Mouse (Mus musculus): ENCODE measurements at regions not wholly inside any gene's neighbourhood (a gene's known extent, or its start where the extent isn't known, plus 50 kb on each side); places are given as distances from the start of the nearest gene placed in this dataset.
"Not testable (repeated sequence)": the region's sequence is repeated elsewhere in the genome, so short reads cannot be mapped to it uniquely, and the experiment has no call there.

GRCm38 (mm10) chr5:118482598-118482997 is 77.9 kb upstream of the Med13l start:
- Histone ChIP-seq H3K9ac (replicated peaks; ENCODE audit: low read depth, low read length) (no peak overlapping the region), H3K4me1 (ENCODE audit: control insufficient read depth, insufficient read depth) (peaks cover 10% of the 10 kb centered on the region), H3K9me3 (replicated peaks; ENCODE audit: control insufficient read depth, low read length) (no peaks in the 10 kb centered on the region), H3K36me3 (replicated peaks; ENCODE audit: control insufficient read depth, insufficient read depth, low read length) (no peaks in the 10 kb centered on the region), H3K4me3 (ENCODE audit: low read depth, low read length) (no peak overlapping the region), H3K27me3 (ENCODE audit: control insufficient read depth, insufficient read depth, low read length) (no peaks in the 10 kb centered on the region), H3K4me2 (ENCODE audit: low read depth, low read length) (0 out of 2 replicates have a peak overlapping the region, but pooled peaks have one; percentile 33), H3K27ac (ENCODE audit: low read depth) (no peak overlapping the region)
- no peak for TF ChIP-seq CTCF (IDR thresholded peaks at IDR 0.05; ENCODE audit: low read depth)
- TF ChIP-seq EP300 (IDR thresholded peaks at IDR 0.05; ENCODE audit: low read depth): no peak
- ATAC-seq (ENCODE audit: insufficient read depth, low read depth) (no peak), DNase-seq (ENCODE audit: low spot score) (no peak)
- WGBS: 51% methylated on average over 7 of the region's 7 CpGs

GRCm38 (mm10) chr5:118483001-118483400 is 77.5 kb upstream of the Med13l start:
- peak; percentile 33 for DNase-seq (ENCODE audit: low spot score)
- H3K4me1 ChIP-seq (ENCODE audit: control insufficient read depth, insufficient read depth): 0 out of 2 replicates have a peak, but pooled peaks cover 8% of the 10 kb centered on the region
- H3K4me2 ChIP-seq (ENCODE audit: low read depth, low read length): peak overlapping the region; percentile 33; the same call in 1 of the 2 replicates
- H3K9ac ChIP-seq (replicated peaks; ENCODE audit: low read depth, low read length): no peak overlapping the region
- no peaks in the 10 kb centered on the region for H3K9me3 ChIP-seq (replicated peaks; ENCODE audit: control insufficient read depth, low read length)
- H3K27ac ChIP-seq (ENCODE audit: low read depth): peak overlapping the region; percentile 19; the same call in 1 of the 2 replicates
- ATAC-seq (ENCODE audit: insufficient read depth, low read depth): peak; percentile 10; the same call in 1 of the 2 replicates
- H3K27me3 ChIP-seq (ENCODE audit: control insufficient read depth, insufficient read depth, low read length): no peaks in the 10 kb centered on the region
- WGBS: 20% methylated on average over 7 of the region's 7 CpGs
- H3K4me3 ChIP-seq (ENCODE audit: low read depth, low read length): no peak overlapping the region
- no peaks in the 10 kb centered on the region for H3K36me3 ChIP-seq (replicated peaks; ENCODE audit: control insufficient read depth, insufficient read depth, low read length)
- TF ChIP-seq EP300 (IDR thresholded peaks at IDR 0.05; ENCODE audit: low read depth) (peak; percentile 62), CTCF (IDR thresholded peaks at IDR 0.05; ENCODE audit: low read depth) (no peak)

GRCm38 (mm10) chr5:118483532-118483931 is 76.9 kb upstream of the Med13l start:
- no peak overlapping the region for H3K4me3 ChIP-seq (ENCODE audit: low read depth, low read length)
- TF ChIP-seq CTCF (IDR thresholded peaks at IDR 0.05; ENCODE audit: low read depth) (no peak), EP300 (IDR thresholded peaks at IDR 0.05; ENCODE audit: low read depth) (no peak)
- peak overlapping the region; percentile 33 for H3K4me2 ChIP-seq (ENCODE audit: low read depth, low read length)
- ATAC-seq (ENCODE audit: insufficient read depth, low read depth): peak; percentile 35; the same call in 1 of the 2 replicates
- 14% methylated on average over 8 of the region's 8 CpGs for whole genome bisulfite sequencing
- 0 out of 2 replicates have a peak, but pooled peaks cover 6% of the 10 kb centered on the region for H3K4me1 ChIP-seq (ENCODE audit: control insufficient read depth, insufficient read depth)
- no peaks in the 10 kb centered on the region for H3K27me3 ChIP-seq (ENCODE audit: control insufficient read depth, insufficient read depth, low read length)
- DNase-seq (ENCODE audit: low spot score): peak; percentile 46
- no peaks in the 10 kb centered on the region for H3K36me3 ChIP-seq (replicated peaks; ENCODE audit: control insufficient read depth, insufficient read depth, low read length)
- no peaks in the 10 kb centered on the region for H3K9me3 ChIP-seq (replicated peaks; ENCODE audit: control insufficient read depth, low read length)
- peak overlapping the region; percentile 19; the same call in 1 of the 2 replicates for H3K27ac ChIP-seq (ENCODE audit: low read depth)
- no peak overlapping the region for H3K9ac ChIP-seq (replicated peaks; ENCODE audit: low read depth, low read length)

GRCm38 (mm10) chr5:118485191-118485590 is 75.3 kb upstream of the Med13l start:
- ATAC-seq (ENCODE audit: insufficient read depth, low read depth) (no peak), DNase-seq (ENCODE audit: low spot score) (no peak)
- H3K9me3 ChIP-seq (replicated peaks; ENCODE audit: control insufficient read depth, low read length): no peaks in the 10 kb centered on the region
- no peaks in the 10 kb centered on the region for H3K27me3 ChIP-seq (ENCODE audit: control insufficient read depth, insufficient read depth, low read length)
- no peaks in the 10 kb centered on the region for H3K36me3 ChIP-seq (replicated peaks; ENCODE audit: control insufficient read depth, insufficient read depth, low read length)
- H3K4me3 ChIP-seq (ENCODE audit: low read depth, low read length): no peak overlapping the region
- H3K9ac ChIP-seq (replicated peaks; ENCODE audit: low read depth, low read length): no peak overlapping the region
- no peak overlapping the region for H3K4me2 ChIP-seq (ENCODE audit: low read depth, low read length)
- TF ChIP-seq CTCF (IDR thresholded peaks at IDR 0.05; ENCODE audit: low read depth) (no peak), EP300 (IDR thresholded peaks at IDR 0.05; ENCODE audit: low read depth) (no peak)
- no peak overlapping the region for H3K27ac ChIP-seq (ENCODE audit: low read depth)
- WGBS: 91% methylated on average over 8 of the region's 8 CpGs
- 0 out of 2 replicates have a peak, but pooled peaks cover 10% of the 10 kb centered on the region for H3K4me1 ChIP-seq (ENCODE audit: control insufficient read depth, insufficient read depth)

- H3K4me1 ChIP-seq (ENCODE audit: control insufficient read depth, insufficient read depth); H3K4me3 ChIP-seq (ENCODE audit: low read depth, low read length); H3K9me3 ChIP-seq (replicated peaks; ENCODE audit: control insufficient read depth, low read length); H3K4me2 ChIP-seq (ENCODE audit: low read depth, low read length); DNase-seq (ENCODE audit: low spot score); H3K9ac ChIP-seq (replicated peaks; ENCODE audit: low read depth, low read length); H3K36me3 ChIP-seq (replicated peaks; ENCODE audit: control insufficient read depth, insufficient read depth, low read length); ATAC-seq (ENCODE audit: insufficient read depth, low read depth); H3K27me3 ChIP-seq (ENCODE audit: control insufficient read depth, insufficient read depth, low read length); H3K27ac ChIP-seq (ENCODE audit: low read depth): not testable (repeated sequence)
- WGBS: 83% methylated on average over 2 of the region's 2 CpGs
Measured at GRCm38 (mm10) chr5:118492522-118492921, 68.0 kb upstream of the Med13l start.
